Mouse (Mus musculus) spleen, adult 2 months (tissue): ENCODE measurements around the gene Cmc2. TPM values are rescaled to one million over a fixed set of nuclear protein-coding genes. Genes with fewer than 3 reads are reported as not detected.

Experiments
- DNase-seq, 2 experiments: peaks; one replicate each; pipeline versions ENCODE4 v3.0.0 to v3.0.0-alpha.2; 2012 to 2021; ENCODE audit warnings: low spot score in 2 of 2, low read depth in 1 of 2
- H3K27ac ChIP-seq: fragments of 200-500 bp; 2 replicates; pipeline ENCODE4 v1.5.1; 2012; ENCODE audit warnings: low read length, inconsistent platforms; ENCODE audit not compliant: insufficient read depth
- H3K27me3 ChIP-seq: fragments of 200-500 bp; 2 replicates; pipeline ENCODE4 v1.6.1; 2012; ENCODE audit warnings: mild to moderate bottlenecking, moderate library complexity, low read length, inconsistent platforms; ENCODE audit not compliant: control insufficient read depth, insufficient read depth
- H3K36me3 ChIP-seq: fragments of 200-500 bp; 2 replicates; pipeline ENCODE4 v1.6.1; 2012; ENCODE audit warnings: mild to moderate bottlenecking, low read length, inconsistent platforms; ENCODE audit not compliant: control insufficient read depth, insufficient read depth
- H3K4me1 ChIP-seq: fragments of 200-500 bp; 2 replicates; pipeline ENCODE4 v1.6.1; 2011; ENCODE audit warnings: inconsistent platforms; ENCODE audit not compliant: control insufficient read depth, insufficient read depth, insufficient read length
- H3K4me3 ChIP-seq: fragments of 200-500 bp; 2 replicates; pipeline ENCODE4 v1.5.1; 2011; ENCODE audit warnings: mild to moderate bottlenecking, inconsistent platforms; ENCODE audit not compliant: insufficient read depth, insufficient read length; ENCODE audit errors: extremely low read depth
- CTCF ChIP-seq: fragments of 200-500 bp; IDR thresholded peaks from 2 replicates; pipeline ENCODE4 v1.5.1; 2011; ENCODE audit warnings: mild to moderate bottlenecking, inconsistent platforms; ENCODE audit not compliant: insufficient read depth, insufficient read length, insufficient replicate concordance; ENCODE audit errors: extremely low read depth
- POLR2A ChIP-seq: fragments of 200-500 bp; IDR thresholded peaks from 2 replicates; pipeline ENCODE4 v1.6.1; 2011; ENCODE audit warnings: low read depth, low read length, inconsistent platforms
- WGBS: fragments of 180-500 bp; shearing (Covaris S2); methylation state at CpG from one replicate; pipeline ENCODE4 v1.1.7; 2018; 5-methylcytosine and 5-hydroxymethylcytosine counted together
- polyA plus RNA-seq: library from polyadenylated mRNA; depleted of rRNA; stranded (reverse); fragments of >200 nt; gene quantifications from 2 replicates; pipeline ENCODE4 v1.2.3, GENCODE M21; 2012

Gene Cmc2
- polyA plus RNA-seq, 1 experiment: 3.4 TPM

- DNase-seq: peak in 1 of 2 experiments; percentile 10
- H3K4me1 ChIP-seq: peaks cover 2% of the 10 kb centered on the region; the same call in 1 of the 2 replicates
- TF ChIP-seq POLR2A (no peak), CTCF (peak; percentile 26; the same call in 1 of the 2 replicates)
- no peak overlapping the region for H3K27ac ChIP-seq
- WGBS: 22% methylated on average over 4 of the region's 4 CpGs
- H3K27me3 ChIP-seq: no peaks in the 10 kb centered on the region; the same call in 1 of the 2 replicates
- H3K4me3 ChIP-seq: no peak overlapping the region
- H3K36me3 ChIP-seq: no peaks in the 10 kb centered on the region
These were observed 52.6 kb downstream of the Cmc2 start for GRCm38 (mm10) chr8:116868699-116869098.

GRCm38 (mm10) chr8:116867321-116867720, 53.9 kb downstream of the Cmc2 start:
- 62% methylated on average over 9 of the region's 9 CpGs for WGBS
- H3K27me3 ChIP-seq: peaks cover 5% of the 10 kb centered on the region
- TF ChIP-seq CTCF (no peak), POLR2A (no peak)
- no peaks in the 10 kb centered on the region for H3K4me1 ChIP-seq
- no peak for DNase-seq
- H3K36me3 ChIP-seq: no peaks in the 10 kb centered on the region
- no peak overlapping the region for H3K4me3 ChIP-seq
- no peak overlapping the region for H3K27ac ChIP-seq

GRCm38 (mm10) chr8:116866118-116866903, 54.9 kb downstream of the Cmc2 start:
- H3K27me3 ChIP-seq: peaks cover 5% of the 10 kb centered on the region
- H3K36me3 ChIP-seq: no peaks in the 10 kb centered on the region
- H3K4me1 ChIP-seq: no peaks in the 10 kb centered on the region
- no peak overlapping the region for H3K4me3 ChIP-seq
- no peak for TF ChIP-seq POLR2A
- peak; percentile 61; the same call in 1 of the 2 replicates for TF ChIP-seq CTCF
- peak in 1 of 2 experiments; percentile 25 for DNase-seq
- WGBS: 70% methylated on average over 13 of the region's 13 CpGs
- H3K27ac ChIP-seq: no peak overlapping the region

GRCm38 (mm10) chr8:116864514-116864913, 56.7 kb downstream of the Cmc2 start:
- no peak for DNase-seq
- H3K27ac ChIP-seq: no peak overlapping the region
- H3K27me3 ChIP-seq: peaks cover 5% of the 10 kb centered on the region
- no peak overlapping the region for H3K4me3 ChIP-seq
- no peaks in the 10 kb centered on the region for H3K36me3 ChIP-seq
- TF ChIP-seq CTCF (no peak), POLR2A (no peak)
- H3K4me1 ChIP-seq: no peaks in the 10 kb centered on the region
- 90% methylated on average over 3 of the region's 3 CpGs for WGBS

GRCm38 (mm10) chr8:116864022-116864387, 57.2 kb downstream of the Cmc2 start:
- Histone ChIP-seq H3K36me3 (no peaks in the 10 kb centered on the region), H3K27me3 (peaks cover 5% of the 10 kb centered on the region), H3K4me1 (no peaks in the 10 kb centered on the region), H3K27ac (no peak overlapping the region), H3K4me3 (no peak overlapping the region)
- TF ChIP-seq POLR2A (no peak), CTCF (no peak)
- 45% methylated on average over 9 of the region's 9 CpGs for WGBS
- no peak for DNase-seq

- no peak for TF ChIP-seq POLR2A
- no peak for TF ChIP-seq CTCF
- no peak for DNase-seq
- H3K4me3 ChIP-seq: no peak overlapping the region
These were observed 57.8 kb downstream of the Cmc2 start for GRCm38 (mm10) chr8:116863357-116864021.

More at GRCm38 (mm10) chr8:116863357-116864021, 57.8 kb downstream of the Cmc2 start:
- peaks cover 5% of the 10 kb centered on the region for H3K27me3 ChIP-seq
- WGBS: 4% methylated on average over 30 of the region's 30 CpGs
- no peak overlapping the region for H3K27ac ChIP-seq
- H3K36me3 ChIP-seq: no peaks in the 10 kb centered on the region
- no peaks in the 10 kb centered on the region for H3K4me1 ChIP-seq
